Mouse (Mus musculus) liver, adult 2 months (tissue): Measurements from ENCODE around the gene Pitpnm1.
"Not testable (repeated sequence)": the region's sequence is repeated elsewhere in the genome, so short reads cannot be mapped to it uniquely, and the experiment has no call there.

Experiments
- CTCF ChIP-seq: fragments of 200-500 bp; IDR thresholded peaks from 2 replicates; pipeline ENCODE4 v1.5.1; 2011; ENCODE audit warnings: low read depth, low read length, control low read depth
- POLR2A ChIP-seq: fragments of 200-500 bp; IDR thresholded peaks from 2 replicates; pipeline ENCODE4 v1.6.1; 2011; ENCODE audit warnings: low read length, control low read depth; ENCODE audit not compliant: insufficient read depth; ENCODE audit errors: extremely low read depth

GRCm38 (mm10) chr19:4135963-4136345 is 36.2 kb downstream of the Pitpnm1 start:
- TF ChIP-seq POLR2A, result not testable (repeated sequence)
- TF ChIP-seq CTCF, result peak; percentile 37; the same call in 1 of the 2 replicates
